Mouse (Mus musculus) stomach, postnatal 0 days (tissue): ENCODE data around the gene Klhdc8a.

Source experiments
- CTCF ChIP-seq: IDR thresholded peaks from 2 replicates; pipeline ENCODE4 v1.5.1; 2016; ENCODE audit warnings: antibody characterized with exemption, low read depth, mild to moderate bottlenecking, moderate library complexity
- EP300 ChIP-seq: optimal IDR thresholded peaks from 2 replicates; pipeline ENCODE3; 2016; ENCODE audit warnings: antibody characterized with exemption

DNA sequence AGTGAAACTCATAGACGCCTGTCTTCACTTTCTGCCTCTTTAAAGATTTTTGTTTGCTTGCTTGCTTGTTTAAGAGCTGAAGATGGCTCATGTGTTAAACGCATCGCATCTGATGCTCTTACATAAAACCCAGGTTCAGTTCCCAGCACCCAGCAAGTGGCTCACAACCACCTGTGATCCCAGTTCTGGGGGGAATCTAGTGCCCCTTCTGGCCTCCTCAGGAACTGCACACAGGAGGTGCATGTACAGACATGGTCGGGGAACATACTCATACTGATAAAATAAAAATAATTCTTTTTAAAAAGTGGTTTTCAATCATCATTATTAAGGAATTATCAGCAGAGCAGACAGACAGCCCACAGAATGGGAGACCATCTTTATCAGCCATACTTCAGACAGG lies 52.6 kb downstream of the Klhdc8a start:
- TF ChIP-seq CTCF (peak; percentile 22; the same call in 1 of the 2 replicates), EP300 (no peak)
